Mouse (Mus musculus): ENCODE results near the gene Mark1. TPM values are rescaled to one million over a fixed set of nuclear protein-coding genes. Genes with fewer than 3 reads are reported as not detected.

Mark1 gene
- total RNA-seq, 1 experiment from 2014 or later = not detected

DNA sequence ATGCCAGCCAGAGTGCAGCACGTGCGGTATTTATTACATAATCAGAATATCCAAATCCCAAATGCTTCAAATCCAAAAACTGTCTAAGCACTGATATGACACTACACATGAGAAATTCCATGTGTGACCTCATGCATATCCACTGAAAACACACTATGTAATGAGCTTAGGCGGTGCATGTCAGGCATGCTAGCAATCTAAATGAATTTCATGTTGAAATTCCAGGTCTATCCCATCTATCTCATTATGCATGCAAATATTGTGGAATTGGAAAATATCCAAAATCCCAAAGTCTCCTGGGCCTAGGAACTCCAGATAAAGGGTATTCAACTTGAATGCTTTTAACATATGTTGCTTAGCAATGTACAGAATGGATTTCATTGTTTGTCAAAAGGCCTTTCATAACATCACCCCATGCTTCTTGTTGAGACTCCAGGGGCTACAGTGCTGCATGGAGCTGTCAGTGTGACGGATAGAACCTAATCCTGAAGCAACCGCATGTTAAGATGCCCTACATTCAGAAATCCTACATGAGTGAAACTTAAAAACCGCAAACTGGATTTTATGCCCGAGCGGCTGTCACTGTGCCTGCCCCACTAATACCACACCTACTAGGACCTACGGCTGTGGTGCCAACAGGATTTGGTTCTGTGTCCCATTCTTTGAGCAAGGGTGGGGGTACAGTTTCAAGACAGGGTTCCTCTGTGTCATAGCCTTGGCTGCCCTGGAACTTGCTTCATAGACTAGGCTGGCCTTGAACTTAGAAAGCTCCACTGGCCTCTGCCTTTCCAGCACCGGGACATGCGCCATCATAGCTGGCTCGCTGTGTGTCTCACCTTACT is 93.2 kb downstream of the Mark1 start:
- ATAC-seq (replicated peaks; ENCODE audit: insufficient number of reproducible peaks, low FRiP score, low TSS enrichment, poor library complexity, severe bottlenecking) = no peak

DNA sequence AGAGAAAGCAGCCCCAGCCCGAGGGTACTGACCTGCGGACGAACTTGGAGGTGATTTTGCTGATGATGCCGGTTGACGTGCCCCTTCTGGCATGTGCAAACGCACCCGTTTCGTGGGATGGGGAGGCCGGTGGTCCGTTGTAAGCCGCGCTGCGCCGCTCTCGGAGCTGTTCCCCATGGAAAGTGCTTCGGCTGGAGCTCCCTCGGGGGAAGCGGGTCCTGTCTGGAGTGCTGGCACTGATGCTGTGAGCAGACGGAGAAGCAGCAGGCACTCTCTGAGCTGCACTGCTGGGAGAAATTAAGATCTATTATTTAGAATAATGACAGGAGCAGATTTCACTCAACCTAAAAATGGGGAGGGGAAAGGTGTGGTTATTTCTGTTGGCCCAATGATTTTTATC is 94.0 kb downstream of the Mark1 start:
- ATAC-seq (replicated peaks; ENCODE audit: insufficient number of reproducible peaks, low FRiP score, low TSS enrichment, poor library complexity, severe bottlenecking) = no peak

DNA sequence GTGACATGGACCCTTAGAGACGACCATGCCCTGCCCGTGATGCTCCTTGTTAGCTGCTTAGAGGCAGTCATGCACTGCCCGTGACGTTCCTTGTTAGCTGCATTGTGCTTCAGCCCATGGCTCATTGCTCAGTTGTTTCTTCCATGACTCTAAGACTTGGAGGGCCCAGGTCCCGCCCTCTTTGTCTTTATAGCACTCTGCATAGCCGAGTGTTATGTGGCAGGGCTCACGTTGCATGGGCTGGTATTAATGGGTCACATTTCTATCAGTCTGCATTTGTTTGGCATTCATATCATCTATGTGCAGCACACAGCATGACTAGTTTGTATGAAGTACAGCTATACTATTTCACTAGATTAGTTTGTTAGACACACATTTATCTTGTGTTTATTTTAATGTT is 95.7 kb downstream of the Mark1 start:
- ATAC-seq (replicated peaks; ENCODE audit: insufficient number of reproducible peaks, low FRiP score, low TSS enrichment, poor library complexity, severe bottlenecking) = no peak

DNA sequence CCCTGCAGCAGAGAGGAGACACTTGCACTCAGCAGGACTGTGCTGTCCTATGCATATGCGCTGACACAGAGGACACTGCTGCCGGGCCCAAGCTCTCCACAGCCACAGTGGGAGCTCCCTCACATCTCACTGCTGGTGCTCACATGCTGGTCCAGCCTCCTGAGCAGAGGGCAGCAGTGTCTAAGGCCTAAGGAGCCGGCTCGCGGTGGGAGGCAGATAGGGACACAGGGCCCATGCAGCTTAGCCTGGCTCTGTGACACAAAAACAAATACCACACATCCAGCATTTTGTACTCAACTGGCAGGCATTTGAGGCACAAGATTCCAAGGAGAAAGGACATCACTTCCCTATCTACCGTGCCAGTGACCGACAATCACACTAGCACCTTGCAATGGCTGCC is 96.5 kb downstream of the Mark1 start:
- ATAC-seq (replicated peaks; ENCODE audit: insufficient number of reproducible peaks, low FRiP score, low TSS enrichment, poor library complexity, severe bottlenecking) = no peak

DNA sequence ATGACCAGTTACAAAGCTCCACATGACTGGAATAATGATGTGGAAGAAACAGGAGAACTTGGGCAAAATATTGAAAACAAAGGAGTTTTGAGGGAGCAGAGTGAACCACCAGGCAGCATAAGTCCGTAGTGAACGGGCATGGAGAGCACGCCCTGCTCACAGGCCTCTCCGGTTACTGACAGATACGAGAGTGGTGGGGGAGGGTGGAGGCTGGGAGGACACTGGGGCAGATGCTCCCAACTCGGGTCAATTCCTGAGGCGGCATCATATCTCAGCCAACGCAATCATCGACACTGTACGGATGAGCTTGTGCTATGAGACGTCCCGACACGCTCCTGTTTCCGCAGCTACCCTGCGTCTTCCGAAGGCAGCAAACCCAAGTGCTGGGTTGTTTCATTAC is 102.0 kb downstream of the Mark1 start:
- ATAC-seq (replicated peaks; ENCODE audit: insufficient number of reproducible peaks, low FRiP score, low TSS enrichment, poor library complexity, severe bottlenecking) = no peak

DNA sequence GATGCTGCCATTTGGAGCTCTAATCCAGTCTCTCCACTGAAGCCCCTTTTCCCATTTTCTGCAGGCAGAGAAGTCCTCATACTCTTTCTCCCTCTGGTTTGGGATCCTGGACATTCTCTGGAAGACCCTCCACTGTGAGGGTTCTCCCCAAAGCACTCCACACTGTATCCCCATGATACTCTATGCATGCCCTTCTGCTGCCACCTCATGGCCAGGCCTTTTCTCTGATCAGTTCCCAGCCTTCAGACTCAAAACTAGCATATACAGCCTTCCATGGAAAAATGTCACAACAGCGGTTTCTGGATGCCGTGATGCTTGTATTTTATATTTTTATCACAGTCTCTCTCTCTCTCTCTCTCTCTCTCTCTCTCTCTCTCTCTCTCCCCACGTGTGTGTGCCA is 107.4 kb downstream of the Mark1 start:
- ATAC-seq (replicated peaks; ENCODE audit: insufficient number of reproducible peaks, low FRiP score, low TSS enrichment, poor library complexity, severe bottlenecking) = no peak

DNA sequence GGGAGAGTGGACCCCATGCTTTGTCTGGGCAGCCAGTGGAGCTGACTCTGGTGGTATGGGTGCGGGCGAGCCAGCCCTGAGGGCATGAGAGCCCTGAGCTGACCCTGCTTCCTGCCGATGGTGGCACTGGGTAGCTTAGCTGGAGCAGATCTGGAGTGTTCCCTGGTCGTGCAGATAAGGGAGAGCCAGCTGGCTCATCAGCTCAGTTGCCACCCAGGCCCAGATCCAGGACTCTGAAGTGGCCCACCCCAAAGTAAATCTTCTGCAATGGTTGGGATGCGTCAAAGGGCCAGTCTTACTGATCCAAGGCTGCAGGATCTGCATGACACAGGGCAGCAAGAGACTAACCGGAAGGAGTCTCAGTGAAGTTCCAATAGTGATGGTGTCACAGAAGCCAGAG is 109.9 kb downstream of the Mark1 start:
- no peak for ATAC-seq (replicated peaks; ENCODE audit: insufficient number of reproducible peaks, low FRiP score, low TSS enrichment, poor library complexity, severe bottlenecking)

DNA sequence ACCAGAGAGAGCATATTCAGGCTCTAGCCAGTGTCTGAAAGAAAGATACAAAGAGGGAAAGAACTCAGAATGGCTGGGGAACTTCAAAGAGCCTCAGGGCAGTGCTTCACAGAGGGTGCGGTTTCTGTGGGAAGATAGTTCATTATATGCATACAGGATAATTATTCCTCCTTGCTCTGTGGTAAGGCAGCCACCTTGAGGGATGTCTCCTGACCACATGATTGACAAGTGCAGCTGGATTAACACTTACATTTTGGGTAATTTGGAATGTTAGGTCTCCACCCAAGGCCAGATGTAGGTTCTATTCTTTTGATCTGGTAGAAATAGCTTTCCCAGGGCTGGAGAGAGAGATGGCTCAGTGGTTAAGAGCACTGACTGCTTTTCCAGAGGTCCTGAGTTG is 113.2 kb downstream of the Mark1 start:
- ATAC-seq (replicated peaks; ENCODE audit: insufficient number of reproducible peaks, low FRiP score, low TSS enrichment, poor library complexity, severe bottlenecking) = no peak

DNA sequence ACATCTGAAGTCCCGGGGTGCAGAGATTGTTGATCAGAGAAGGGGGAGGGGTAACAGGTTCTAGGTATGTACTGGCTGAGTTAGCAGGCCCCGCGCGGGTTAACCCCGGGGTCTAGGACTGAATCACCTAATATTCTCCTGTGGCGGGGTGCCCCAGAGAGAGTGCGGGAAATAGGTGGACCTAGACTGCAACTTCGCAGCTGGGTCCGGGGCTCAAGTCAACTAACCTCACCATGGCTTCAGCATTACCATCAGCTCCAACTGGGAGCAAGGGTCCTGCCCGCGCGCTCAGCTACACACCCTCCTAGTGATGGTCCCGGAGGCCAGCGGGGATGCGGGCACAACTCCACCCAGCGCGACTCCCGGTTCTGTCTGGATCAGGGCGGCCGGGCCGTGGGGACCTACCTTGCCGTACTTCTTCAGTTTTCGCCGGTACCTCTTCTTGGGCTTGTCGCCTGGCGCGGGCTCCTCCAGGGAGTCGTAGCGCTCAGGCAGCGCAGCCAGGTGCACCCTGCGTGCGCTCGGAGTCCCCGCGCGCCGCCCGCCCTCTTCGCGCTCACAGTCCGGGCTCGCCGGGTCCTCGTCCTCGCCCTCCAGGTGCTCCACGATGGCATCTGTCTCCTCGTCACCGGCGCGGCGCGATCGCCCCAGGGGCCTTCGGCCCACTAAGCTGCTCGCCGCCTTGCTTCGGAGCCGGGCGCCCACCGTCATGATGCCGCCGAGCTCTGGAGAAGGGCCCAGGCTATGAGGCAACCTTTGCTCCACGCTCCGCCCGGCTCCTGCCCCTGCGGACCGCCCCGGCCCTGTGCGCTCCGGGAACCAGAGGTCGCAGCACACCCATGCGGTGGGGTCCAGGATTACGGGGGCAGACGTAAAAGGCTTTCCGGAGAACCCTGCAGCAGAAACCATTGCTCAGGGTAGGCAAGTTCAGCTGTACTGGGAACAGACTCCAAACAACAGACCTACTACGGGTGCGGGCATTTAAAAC is 116.8 kb downstream of the Mark1 start, which contains the start of gene C130074G19Rik:
C130074G19Rik (minus strand) TSS at position 938 of the 988 bp plus-strand sequence.
- no peak for ATAC-seq (replicated peaks; ENCODE audit: insufficient number of reproducible peaks, low FRiP score, low TSS enrichment, poor library complexity, severe bottlenecking)

DNA sequence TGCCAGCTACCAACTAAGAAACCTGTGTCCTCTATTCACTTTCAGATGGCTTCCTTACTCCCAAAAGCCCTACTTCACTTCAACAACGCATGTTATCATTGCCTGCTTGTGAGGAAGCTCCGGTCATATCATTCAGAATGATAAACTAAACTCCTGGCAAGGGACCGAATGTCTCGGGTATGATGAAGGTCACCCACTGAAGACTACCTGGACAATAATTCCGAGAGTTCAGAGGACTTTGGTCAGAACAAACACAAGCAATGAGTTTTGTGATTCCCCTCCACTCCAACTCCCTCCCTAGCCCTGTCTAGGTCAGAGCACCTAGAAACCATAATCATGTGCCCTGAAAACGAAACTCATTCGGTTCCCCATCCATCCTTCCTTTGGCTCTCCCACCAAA is 117.5 kb downstream of the Mark1 start:
- no peak for ATAC-seq (replicated peaks; ENCODE audit: insufficient number of reproducible peaks, low FRiP score, low TSS enrichment, poor library complexity, severe bottlenecking)

DNA sequence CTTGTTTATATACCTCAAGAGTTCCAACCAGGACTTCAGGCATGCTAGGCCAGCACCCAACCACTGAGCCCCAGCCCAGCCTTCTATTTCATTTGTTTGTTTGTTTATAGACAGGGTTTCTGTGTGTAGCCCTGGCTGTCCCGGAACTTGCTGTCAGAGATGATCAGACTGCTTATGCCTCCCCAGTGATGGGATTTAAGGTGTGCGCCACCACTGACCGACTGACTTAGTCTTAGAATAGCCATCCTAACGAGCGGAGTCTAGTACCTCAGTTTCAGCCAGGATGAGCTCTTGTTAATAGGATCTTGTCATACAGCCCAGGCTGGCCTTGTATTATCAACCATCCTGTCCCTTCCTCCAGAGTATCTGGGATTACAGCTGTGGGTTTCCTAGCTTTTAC is 118.2 kb downstream of the Mark1 start:
- no peak for ATAC-seq (replicated peaks; ENCODE audit: insufficient number of reproducible peaks, low FRiP score, low TSS enrichment, poor library complexity, severe bottlenecking)

DNA sequence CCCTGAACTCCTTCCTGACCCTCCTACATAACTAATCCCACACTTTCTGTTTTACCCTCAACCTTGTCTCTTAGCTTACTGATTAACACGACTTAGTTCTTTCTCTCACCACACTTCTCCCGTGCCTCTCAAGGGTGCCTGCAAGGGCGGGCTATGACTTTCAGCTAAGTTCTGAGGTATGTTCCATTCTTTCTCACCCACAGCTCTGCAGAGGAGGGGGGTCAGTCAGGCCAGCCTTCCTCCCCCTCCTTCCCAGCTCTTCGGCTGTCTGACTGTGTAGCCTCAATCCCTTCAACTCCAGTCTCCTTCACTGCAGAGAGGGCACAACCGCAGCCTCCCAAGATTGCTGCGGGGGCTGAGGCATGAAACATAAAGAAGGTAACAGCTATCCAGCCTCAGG is 120.5 kb downstream of the Mark1 start:
- no peak for ATAC-seq (replicated peaks; ENCODE audit: insufficient number of reproducible peaks, low FRiP score, low TSS enrichment, poor library complexity, severe bottlenecking)

DNA sequence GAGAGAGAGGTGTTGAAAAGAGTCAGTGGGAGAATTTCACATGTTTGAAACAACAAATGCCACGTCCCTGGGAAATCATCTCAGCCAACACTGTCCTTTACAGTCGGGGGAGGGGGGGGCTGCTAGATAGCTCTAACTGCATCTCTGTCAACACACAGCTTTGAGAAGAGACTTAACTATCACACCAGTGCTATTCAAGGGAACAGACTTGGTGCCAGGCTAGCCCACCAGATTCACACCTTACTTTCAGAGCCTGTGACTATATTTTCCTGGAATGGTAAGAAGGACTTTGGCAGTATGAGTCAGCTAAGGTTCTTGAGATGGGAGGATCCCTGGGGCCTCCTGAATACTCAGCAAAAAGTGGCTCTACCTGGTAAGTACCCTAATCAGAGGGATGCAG is 122.1 kb downstream of the Mark1 start:
- no peak for ATAC-seq (replicated peaks; ENCODE audit: insufficient number of reproducible peaks, low FRiP score, low TSS enrichment, poor library complexity, severe bottlenecking)

DNA sequence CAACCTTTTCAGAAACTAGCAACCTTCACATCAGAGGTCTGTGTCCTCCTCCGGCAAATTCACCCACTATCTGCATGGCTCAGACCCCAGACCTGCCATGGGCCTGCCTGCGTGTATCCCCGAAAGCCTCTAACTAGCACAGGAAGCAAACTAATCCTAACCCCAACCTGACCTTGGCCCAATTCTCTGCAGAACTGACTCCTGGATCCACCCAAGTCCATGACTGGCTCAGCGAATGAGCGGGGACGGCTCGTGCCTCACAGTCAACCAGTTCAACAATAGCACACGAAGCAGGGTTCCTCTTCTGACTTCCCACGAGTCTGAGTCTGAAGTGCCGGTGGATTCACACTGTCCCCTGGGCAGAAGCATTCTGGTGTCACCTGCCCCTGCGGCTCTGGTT is 125.5 kb downstream of the Mark1 start:
- ATAC-seq (replicated peaks; ENCODE audit: insufficient number of reproducible peaks, low FRiP score, low TSS enrichment, poor library complexity, severe bottlenecking) = no peak

DNA sequence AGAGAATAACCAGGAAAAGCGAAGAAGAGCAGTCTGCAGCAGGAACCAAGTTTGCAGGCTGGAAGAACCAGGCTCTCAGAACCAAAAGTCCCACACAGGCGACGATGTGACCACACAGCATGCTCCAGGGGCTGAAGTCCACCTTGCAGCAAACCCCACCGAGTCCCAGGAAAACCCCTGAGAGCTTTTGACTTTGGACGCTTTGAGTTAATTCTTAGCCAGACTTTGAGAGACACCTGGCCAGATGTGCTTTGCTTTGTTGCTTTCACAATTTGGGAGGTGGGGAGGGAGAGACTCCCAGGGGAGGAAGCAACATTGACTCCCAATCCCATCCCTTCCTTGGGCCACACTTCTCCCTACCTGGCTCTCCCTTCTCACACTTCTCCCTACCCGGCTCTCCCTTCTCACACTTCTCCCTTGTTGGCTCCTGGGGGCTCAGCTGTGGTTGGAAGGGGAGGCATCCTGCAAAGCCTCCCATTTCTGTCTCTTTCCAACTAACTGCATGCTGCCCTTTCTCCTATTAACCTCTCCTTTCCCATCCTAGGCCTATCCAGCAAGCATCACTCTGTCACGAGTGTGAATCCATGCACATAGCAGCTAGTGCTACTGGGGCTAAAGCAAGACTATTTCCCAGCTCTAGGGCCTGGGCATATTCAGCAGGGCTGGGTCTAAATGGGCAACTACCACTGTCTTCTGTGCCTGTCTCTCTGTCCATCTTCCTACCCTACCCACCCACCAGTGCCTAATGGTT is 127.1 kb downstream of the Mark1 start:
- no peak for ATAC-seq (replicated peaks; ENCODE audit: insufficient number of reproducible peaks, low FRiP score, low TSS enrichment, poor library complexity, severe bottlenecking)

DNA sequence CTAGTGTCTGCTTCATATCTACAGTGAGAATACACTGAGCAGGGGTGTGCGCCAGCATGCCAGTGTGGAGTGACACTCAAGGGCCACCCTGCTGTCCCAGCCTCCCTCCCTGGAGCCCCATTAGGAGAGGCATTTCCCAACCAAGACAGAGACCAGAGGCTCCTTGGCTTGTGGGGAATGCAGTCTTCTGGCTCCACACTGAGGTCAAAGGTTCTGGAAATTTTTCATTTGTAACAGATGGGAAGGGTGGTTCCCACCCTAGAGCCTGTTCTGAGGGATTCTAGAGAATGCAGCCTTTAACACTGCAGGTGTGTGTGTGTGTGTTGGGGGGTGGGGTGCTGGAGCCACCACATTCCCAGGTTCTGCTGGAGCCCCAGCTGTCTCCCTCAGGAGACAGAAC is 127.9 kb downstream of the Mark1 start:
- ATAC-seq (replicated peaks; ENCODE audit: insufficient number of reproducible peaks, low FRiP score, low TSS enrichment, poor library complexity, severe bottlenecking) = no peak

DNA sequence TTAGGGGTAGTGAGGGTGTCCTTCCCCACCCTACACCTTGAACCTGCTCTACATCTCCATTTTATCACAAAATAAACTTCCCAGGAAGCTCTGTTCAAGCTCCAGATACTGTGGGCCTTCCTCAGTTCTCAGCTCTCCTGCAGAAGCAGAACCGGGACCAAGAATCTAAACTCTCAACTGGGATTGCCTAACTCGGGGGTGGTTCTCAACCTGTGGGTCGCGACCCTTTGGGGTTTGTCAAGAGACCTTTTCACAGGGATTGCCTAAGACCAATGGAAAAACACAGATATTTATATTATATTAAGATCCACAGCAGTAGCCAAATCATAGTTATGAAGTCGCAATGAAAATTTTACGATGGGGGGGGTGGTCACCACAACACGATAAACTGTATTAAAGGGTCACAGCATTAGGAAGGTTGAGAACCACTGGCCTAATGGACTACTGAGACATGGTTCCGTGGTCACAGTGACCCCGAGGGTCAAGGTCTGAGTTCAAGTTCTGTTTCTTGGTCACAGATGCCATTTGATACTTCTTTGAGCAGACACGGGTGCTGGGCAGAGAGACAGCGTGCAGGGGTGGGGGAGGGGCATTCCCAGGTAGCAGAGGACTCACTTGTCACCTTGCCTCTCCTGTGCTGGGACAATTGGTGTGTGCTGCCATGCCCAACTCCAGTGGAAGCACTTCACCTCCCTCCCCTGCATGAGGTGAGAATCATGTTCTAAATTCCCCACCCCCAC is 128.6 kb downstream of the Mark1 start:
- no peak for ATAC-seq (replicated peaks; ENCODE audit: insufficient number of reproducible peaks, low FRiP score, low TSS enrichment, poor library complexity, severe bottlenecking)

DNA sequence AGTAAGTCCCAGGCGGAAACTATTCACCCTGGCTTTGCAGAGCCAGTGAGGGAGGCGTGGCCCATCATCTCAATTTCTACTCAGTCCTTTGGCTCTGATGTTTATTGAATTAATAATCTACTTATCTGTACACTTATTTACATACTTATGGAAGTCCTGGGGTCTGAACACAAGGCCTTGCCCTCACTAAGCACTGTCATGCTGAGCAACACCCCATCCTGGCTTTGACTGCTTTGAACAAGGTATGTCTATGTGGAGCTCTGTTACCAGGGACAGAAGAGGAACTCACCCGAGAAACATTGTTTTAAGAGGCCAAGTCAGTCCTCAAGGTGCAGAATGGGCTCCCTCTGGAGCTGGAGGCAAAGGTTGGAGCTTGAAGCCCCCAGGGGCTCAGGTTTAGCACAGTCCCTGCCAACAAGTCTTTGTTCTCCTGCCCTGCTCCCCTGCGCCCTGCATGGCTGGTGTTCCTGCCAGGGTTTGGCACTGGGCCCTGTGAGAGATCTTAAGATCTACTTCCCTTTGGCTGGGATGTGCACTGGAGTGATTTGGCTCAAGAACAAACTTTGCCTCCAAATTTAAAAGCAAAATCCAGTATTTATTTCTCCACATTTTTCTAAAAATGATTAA is 129.3 kb downstream of the Mark1 start:
- ATAC-seq (replicated peaks; ENCODE audit: insufficient number of reproducible peaks, low FRiP score, low TSS enrichment, poor library complexity, severe bottlenecking) = no peak
